Mouse (Mus musculus) C2C12 (cell line): Measurements from ENCODE around the gene Bcam.

Source experiments
- CEBPB ChIP-seq: IDR thresholded peaks from one replicate; pipeline ENCODE4 v1.6.1; 2011; ENCODE audit warnings: low read depth, mild to moderate bottlenecking, control low read depth, moderate library complexity
- CTCF ChIP-seq: IDR thresholded peaks from one replicate; pipeline ENCODE4 v1.5.1; 2011; ENCODE audit not compliant: control insufficient read depth, insufficient read depth, insufficient read length
- FOSL1 ChIP-seq: IDR thresholded peaks from one replicate; pipeline ENCODE4 v1.8.0; 2011; ENCODE audit warnings: mild to moderate bottlenecking, low read length; ENCODE audit not compliant: poor library complexity, insufficient read depth, severe bottlenecking
- MAX ChIP-seq: IDR thresholded peaks from one replicate; pipeline ENCODE4 v1.6.1; 2011; ENCODE audit warnings: mild to moderate bottlenecking, control low read depth
- MYOD1 ChIP-seq: IDR thresholded peaks from one replicate; pipeline ENCODE4 v1.6.1; 2011; ENCODE audit warnings: low read depth; ENCODE audit not compliant: control insufficient read depth, insufficient read length
- MYOG ChIP-seq: IDR thresholded peaks from one replicate; pipeline ENCODE4 v1.6.1; 2011; ENCODE audit not compliant: control insufficient read depth, insufficient read length; ENCODE audit errors: extremely low read depth
- USF1 ChIP-seq: IDR thresholded peaks from one replicate; pipeline ENCODE4 v1.6.1; 2011; ENCODE audit warnings: low read depth, mild to moderate bottlenecking, control low read depth, moderate library complexity

- TF ChIP-seq CTCF (no peak), MAX (no peak), MYOD1 (no peak), CEBPB (no peak), MYOG (no peak), USF1 (no peak), FOSL1 (no peak)
These were observed 10.8 kb downstream of the Bcam start for GRCm38 (mm10) chr7:19760021-19760420.
